Mouse (Mus musculus): ENCODE data around the gene Pnisr. TPM values are rescaled to one million over a fixed set of nuclear protein-coding genes. Genes with fewer than 3 reads are reported as not detected.

Pnisr gene
- polyA plus RNA-seq, 2 experiments, result 29.0 to 50.6 TPM

GRCm38 (mm10) chr4:21812635-21813034 lies 34.7 kb upstream of the Pnisr start:
- Histone ChIP-seq H3K27ac (no peak overlapping the region), H3K9ac (replicated peaks) (no peak overlapping the region), H3K9me3 (ENCODE audit: control insufficient read depth, low read length) (no peaks in the 10 kb centered on the region), H3K27me3 (ENCODE audit: control insufficient read depth, insufficient read depth, low read length) (no peaks in the 10 kb centered on the region), H3K4me1 (replicated peaks; ENCODE audit: control insufficient read depth in 2 of 2, insufficient read depth in 2 of 2, low read length in 1 of 2) (no peaks in the 10 kb centered on the region), H3K36me3 (replicated peaks; ENCODE audit: control insufficient read depth, insufficient read depth, low read depth) (peaks cover 45% of the 10 kb centered on the region), H3K4me3 (ENCODE audit: insufficient read depth in 1 of 2, low read depth in 2 of 2, low read length in 2 of 2) (no peak overlapping the region), H3K4me2 (ENCODE audit: low read depth) (no peak overlapping the region)
- no peak for DNase-seq (ENCODE audit: low read depth in 3 of 3, low spot score in 3 of 3)
- 93% methylated on average over 6 of the region's 6 CpGs for WGBS (ENCODE audit: insufficient replicate concordance)
- ATAC-seq (ENCODE audit: insufficient read depth), result no peak
- TF ChIP-seq CTCF (IDR thresholded peaks at IDR 0.05; ENCODE audit: low read depth) (no peak), EP300 (IDR thresholded peaks at IDR 0.05; ENCODE audit: low read depth) (no peak)

GRCm38 (mm10) chr4:21814029-21814428 lies 33.4 kb upstream of the Pnisr start:
- no peak overlapping the region for H3K4me2 ChIP-seq (ENCODE audit: low read depth)
- no peaks in the 10 kb centered on the region for H3K27me3 ChIP-seq (ENCODE audit: control insufficient read depth, insufficient read depth, low read length)
- ATAC-seq (ENCODE audit: insufficient read depth) (0 out of 2 replicates have a peak, but pooled peaks have one; percentile 35), DNase-seq (ENCODE audit: low read depth in 3 of 3, low spot score in 3 of 3) (peak; percentile 27 to 51 (median 40))
- no peak overlapping the region for H3K9ac ChIP-seq (replicated peaks)
- WGBS (ENCODE audit: insufficient replicate concordance), result 40% methylated on average over 2 of the region's 2 CpGs
- TF ChIP-seq EP300 (IDR thresholded peaks at IDR 0.05; ENCODE audit: low read depth), result no peak
- peak; percentile 89 for TF ChIP-seq CTCF (IDR thresholded peaks at IDR 0.05; ENCODE audit: low read depth)
- no peaks in the 10 kb centered on the region for H3K4me1 ChIP-seq (replicated peaks; ENCODE audit: control insufficient read depth in 2 of 2, insufficient read depth in 2 of 2, low read length in 1 of 2)
- H3K27ac ChIP-seq, result no peak overlapping the region
- H3K4me3 ChIP-seq (ENCODE audit: insufficient read depth in 1 of 2, low read depth in 2 of 2, low read length in 2 of 2), result no peak overlapping the region
- H3K9me3 ChIP-seq (ENCODE audit: control insufficient read depth, low read length), result no peaks in the 10 kb centered on the region
- H3K36me3 ChIP-seq (replicated peaks; ENCODE audit: control insufficient read depth, insufficient read depth, low read depth), result peaks cover 48% of the 10 kb centered on the region

GRCm38 (mm10) chr4:21826616-21827015 lies 20.8 kb upstream of the Pnisr start:
- TF ChIP-seq CTCF (IDR thresholded peaks at IDR 0.05; ENCODE audit: low read depth) (no peak), EP300 (IDR thresholded peaks at IDR 0.05; ENCODE audit: low read depth) (no peak)
- Histone ChIP-seq H3K4me1 (replicated peaks; ENCODE audit: control insufficient read depth in 2 of 2, insufficient read depth in 2 of 2, low read length in 1 of 2) (no peaks in the 10 kb centered on the region), H3K27me3 (ENCODE audit: control insufficient read depth, insufficient read depth, low read length) (no peaks in the 10 kb centered on the region), H3K9ac (replicated peaks) (no peak overlapping the region), H3K9me3 (ENCODE audit: control insufficient read depth, low read length) (no peaks in the 10 kb centered on the region), H3K4me2 (ENCODE audit: low read depth) (no peak overlapping the region), H3K27ac (no peak overlapping the region), H3K36me3 (replicated peaks; ENCODE audit: control insufficient read depth, insufficient read depth, low read depth) (peaks cover 27% of the 10 kb centered on the region), H3K4me3 (ENCODE audit: insufficient read depth in 1 of 2, low read depth in 2 of 2, low read length in 2 of 2) (no peak overlapping the region)
- no peak for ATAC-seq (ENCODE audit: insufficient read depth)
- WGBS (ENCODE audit: insufficient replicate concordance), result 86% methylated on average over 2 of the region's 2 CpGs
- DNase-seq (ENCODE audit: low read depth in 3 of 3, low spot score in 3 of 3), result no peak

- H3K27me3 ChIP-seq (ENCODE audit: control insufficient read depth, insufficient read depth, low read length), result no peaks in the 10 kb centered on the region
- H3K4me1 ChIP-seq (replicated peaks; ENCODE audit: control insufficient read depth in 2 of 2, insufficient read depth in 2 of 2, low read length in 1 of 2), result no peaks in the 10 kb centered on the region
- peaks cover 22% of the 10 kb centered on the region for H3K36me3 ChIP-seq (replicated peaks; ENCODE audit: control insufficient read depth, insufficient read depth, low read depth)
- DNase-seq (ENCODE audit: low read depth in 3 of 3, low spot score in 3 of 3) (no peak), ATAC-seq (ENCODE audit: insufficient read depth) (no peak)
- H3K27ac ChIP-seq, result no peak overlapping the region
- 95% methylated on average over 8 of the region's 8 CpGs for WGBS (ENCODE audit: insufficient replicate concordance)
- no peak overlapping the region for H3K4me3 ChIP-seq (ENCODE audit: insufficient read depth in 1 of 2, low read depth in 2 of 2, low read length in 2 of 2)
- H3K4me2 ChIP-seq (ENCODE audit: low read depth), result no peak overlapping the region
- H3K9me3 ChIP-seq (ENCODE audit: control insufficient read depth, low read length), result no peaks in the 10 kb centered on the region
- H3K9ac ChIP-seq (replicated peaks), result no peak overlapping the region
- TF ChIP-seq CTCF (IDR thresholded peaks at IDR 0.05; ENCODE audit: low read depth) (peak; percentile 58), EP300 (IDR thresholded peaks at IDR 0.05; ENCODE audit: low read depth) (no peak)
Measured at GRCm38 (mm10) chr4:21832844-21833243, 14.5 kb upstream of the Pnisr start.

- Histone ChIP-seq H3K27me3 (ENCODE audit: control insufficient read depth, insufficient read depth, low read length) (no peaks in the 10 kb centered on the region), H3K27ac (peak overlapping the region; percentile 88), H3K9me3 (ENCODE audit: control insufficient read depth, low read length) (no peaks in the 10 kb centered on the region), H3K4me3 (ENCODE audit: insufficient read depth in 1 of 2, low read depth in 2 of 2, low read length in 2 of 2) (peak overlapping the region; percentile 92 to 94), H3K36me3 (replicated peaks; ENCODE audit: control insufficient read depth, insufficient read depth, low read depth) (no peaks in the 10 kb centered on the region), H3K4me2 (ENCODE audit: low read depth) (peak overlapping the region; percentile 75), H3K9ac (replicated peaks) (peak overlapping the region; percentile 96), H3K4me1 (replicated peaks; ENCODE audit: control insufficient read depth in 2 of 2, insufficient read depth in 2 of 2, low read length in 1 of 2) (peaks cover 5 to 6% of the 10 kb centered on the region in 2 experiments; a peak in 3 of 4 replicates)
- ATAC-seq (ENCODE audit: insufficient read depth), result peak; percentile 87
- peak; percentile 76 to 80 (median 76) for DNase-seq (ENCODE audit: low read depth in 3 of 3, low spot score in 3 of 3)
- under 1% methylated on average over 24 of the region's 24 CpGs for WGBS (ENCODE audit: insufficient replicate concordance)
- TF ChIP-seq EP300 (IDR thresholded peaks at IDR 0.05; ENCODE audit: low read depth), result no peak
- TF ChIP-seq CTCF (IDR thresholded peaks at IDR 0.05; ENCODE audit: low read depth), result no peak
Measured at GRCm38 (mm10) chr4:21848287-21848630, 876 bp downstream of the Pnisr start.

Data from liver, embryonic 14.5 days (tissue).